Mouse (Mus musculus) natural killer cell, adult 2 months (primary cell): ENCODE results near the gene Ric3.
"Not testable (repeated sequence)": the region's sequence is repeated elsewhere in the genome, so short reads cannot be mapped to it uniquely, and the experiment has no call there.

Experiments
- DNase-seq, 2 experiments: peaks; one replicate each; pipeline ENCODE4 v3.0.0; 2022; ENCODE audit warnings: low spot score in 2 of 2

Gene Ric3

DNA sequence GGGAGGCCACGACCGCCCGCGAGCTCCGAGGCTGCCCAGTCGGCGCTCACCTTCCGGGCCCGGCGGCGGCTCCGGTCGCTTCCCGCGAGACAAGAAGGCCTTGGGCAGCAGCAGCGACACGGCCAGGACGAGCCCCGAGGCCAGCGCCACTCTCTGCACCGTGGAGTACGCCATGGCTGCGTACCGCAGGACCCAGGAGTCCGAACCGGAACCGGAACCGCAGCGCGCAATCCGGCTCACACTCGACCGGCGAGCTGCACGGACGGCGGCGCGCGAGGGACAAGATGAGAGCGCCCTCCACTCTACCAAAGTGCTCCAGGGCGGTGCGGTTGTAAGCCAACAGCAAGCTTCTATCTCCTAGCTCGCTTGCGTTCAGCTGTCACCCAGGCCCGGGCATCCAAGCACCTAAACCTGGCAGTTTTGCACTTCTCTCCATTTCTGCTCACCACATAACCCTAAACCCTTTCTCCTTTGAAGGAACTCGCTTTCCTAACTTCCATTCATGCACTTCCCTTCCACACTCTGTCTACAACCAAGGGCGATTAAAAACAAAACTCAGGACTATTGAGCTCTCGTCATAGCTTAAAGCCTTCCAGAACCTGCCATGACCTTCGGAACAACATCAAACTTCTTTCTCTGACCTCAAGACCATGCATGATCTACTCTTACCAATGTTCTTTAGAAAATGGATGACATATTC is at the start of gene Ric3:
Gene Ric3, minus strand, starts transcription at position 219 of the 700 bp plus-strand sequence.
- DNase-seq, result no peak

DNA sequence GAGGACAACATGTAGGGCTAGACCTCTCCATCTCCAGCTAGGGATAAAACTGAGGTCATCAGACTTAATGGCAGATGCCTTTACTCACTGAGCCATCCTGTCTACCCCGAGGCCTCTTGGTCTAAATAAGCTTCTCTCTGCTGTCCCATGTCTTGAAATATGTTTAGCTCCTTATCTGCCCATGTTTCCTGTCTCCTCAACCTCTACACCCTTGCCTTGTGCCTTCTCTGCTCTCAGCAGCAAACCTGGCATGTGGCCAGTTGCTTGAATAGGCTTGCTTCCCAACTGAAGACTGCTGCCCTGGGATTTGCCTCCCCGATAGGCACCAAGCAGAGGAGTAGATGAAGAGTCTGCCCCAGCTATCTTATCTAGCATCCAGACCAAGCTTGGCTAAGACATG is 48.4 kb upstream of the Ric3 start:
- DNase-seq, result no peak

DNA sequence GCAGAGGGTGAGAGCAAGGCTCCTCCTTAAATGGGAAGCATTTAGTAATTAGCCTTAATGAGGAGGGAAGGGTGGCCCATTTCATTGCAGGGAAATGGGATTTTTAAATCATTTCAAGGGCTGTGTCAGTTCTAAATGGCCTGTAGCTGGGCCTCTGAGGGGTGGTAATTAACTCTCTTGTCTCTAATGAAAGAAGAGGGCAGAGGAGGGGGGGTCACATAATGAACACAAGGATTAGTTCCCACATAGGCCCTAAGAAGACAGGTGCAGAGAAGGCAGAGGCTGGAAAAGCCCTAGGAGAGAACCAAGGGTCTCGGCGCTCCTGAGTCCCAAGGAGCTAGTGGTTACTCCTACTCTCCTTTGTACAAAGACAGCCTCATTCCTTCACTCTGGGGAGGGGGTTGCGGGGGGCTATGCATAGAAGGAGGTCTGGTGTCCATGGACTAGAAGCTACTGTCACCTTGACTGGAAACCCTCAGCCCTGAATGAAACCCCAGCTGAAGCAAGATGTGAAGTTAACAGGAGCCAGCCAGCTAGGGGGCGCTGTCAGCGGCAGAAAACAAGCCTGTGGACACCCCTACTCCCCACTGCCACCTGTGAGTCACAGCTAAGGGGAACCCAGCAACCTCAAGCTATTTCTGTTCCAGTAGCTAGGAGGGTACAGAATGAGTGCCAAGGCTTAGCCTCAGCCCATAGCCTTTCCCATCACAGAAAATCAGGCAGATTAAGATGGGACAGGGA is 47.0 kb upstream of the Ric3 start:
- DNase-seq, result no peak

DNA sequence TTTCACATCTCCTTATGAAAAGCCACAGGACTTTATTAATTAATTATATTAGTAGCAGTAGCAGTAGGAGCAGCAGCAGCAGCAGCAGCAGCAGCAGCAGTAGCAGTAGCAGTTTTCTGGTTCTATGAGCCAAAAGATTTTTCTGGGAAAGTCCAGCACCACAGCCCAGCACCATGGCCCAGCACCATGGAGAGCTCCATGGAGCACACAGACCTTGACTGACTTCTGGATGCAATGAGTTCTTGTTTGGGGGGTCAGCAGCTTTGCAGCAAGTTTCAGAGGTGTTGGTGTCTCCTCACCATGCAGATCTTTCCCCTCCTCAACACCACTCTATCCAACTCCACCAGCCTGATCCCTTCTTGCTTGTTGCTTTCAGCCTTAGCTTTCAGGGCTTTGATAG is 46.3 kb upstream of the Ric3 start:
- no peak for DNase-seq

DNA sequence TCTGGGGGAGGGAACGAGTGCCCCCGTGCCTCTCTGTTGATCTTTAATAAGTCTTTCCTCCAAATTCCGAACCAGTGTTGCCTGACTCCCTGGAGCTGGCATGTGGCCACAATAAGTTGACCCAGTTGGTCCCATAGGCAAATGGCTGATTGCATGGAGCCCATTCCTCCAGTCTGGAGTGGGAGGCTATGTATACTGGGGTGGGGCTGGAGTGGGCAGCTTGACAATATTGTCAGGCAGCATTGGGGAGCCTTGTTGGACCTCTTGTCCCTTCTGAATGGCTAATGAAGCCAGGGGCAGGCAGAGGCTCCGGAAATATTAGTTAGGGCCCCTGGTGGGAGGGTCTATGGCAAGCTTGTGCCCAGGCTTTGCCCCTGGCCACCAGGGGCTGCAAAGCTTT is 32.8 kb upstream of the Ric3 start:
- DNase-seq, result no peak

DNA sequence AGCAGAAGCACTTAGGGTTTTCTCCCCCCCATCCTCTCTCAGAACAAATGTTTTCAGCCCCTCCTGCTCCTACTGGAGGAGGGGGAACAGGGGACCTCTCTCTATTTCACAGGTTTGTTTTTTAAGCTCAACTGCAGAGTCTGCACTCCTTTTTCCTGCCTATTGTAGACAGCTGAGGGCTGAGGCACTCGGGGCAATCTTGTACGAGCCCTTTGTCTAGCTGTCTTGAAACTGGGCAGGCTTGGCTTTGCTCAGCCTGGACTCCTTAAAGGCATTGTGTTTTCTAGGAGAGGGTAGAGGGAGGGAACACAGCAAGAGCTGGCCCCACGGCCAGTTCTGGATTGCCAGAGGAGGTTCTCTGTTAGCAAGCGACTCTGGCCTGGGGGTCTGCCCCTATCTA is 32.4 kb upstream of the Ric3 start:
- DNase-seq, result not testable (repeated sequence)

DNA sequence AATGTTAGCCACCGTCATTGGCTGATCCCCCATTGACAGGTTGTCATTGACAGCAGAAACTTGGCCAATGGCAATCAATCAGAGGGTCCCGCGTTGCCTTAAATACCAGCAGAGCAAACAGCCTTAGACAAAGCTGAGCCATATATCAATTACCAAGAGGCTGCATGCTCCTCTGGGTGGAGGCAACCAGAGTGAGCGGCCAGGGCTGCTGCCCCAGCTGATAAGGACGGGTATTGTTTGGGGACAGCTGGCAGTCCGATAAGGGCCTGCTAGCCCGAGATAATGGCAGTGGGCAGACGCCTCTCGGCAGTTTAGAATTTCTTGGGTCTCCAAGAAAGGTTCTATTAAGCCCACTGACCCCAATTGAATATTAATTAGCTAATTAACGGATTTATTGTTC is 31.8 kb upstream of the Ric3 start:
- no peak for DNase-seq

DNA sequence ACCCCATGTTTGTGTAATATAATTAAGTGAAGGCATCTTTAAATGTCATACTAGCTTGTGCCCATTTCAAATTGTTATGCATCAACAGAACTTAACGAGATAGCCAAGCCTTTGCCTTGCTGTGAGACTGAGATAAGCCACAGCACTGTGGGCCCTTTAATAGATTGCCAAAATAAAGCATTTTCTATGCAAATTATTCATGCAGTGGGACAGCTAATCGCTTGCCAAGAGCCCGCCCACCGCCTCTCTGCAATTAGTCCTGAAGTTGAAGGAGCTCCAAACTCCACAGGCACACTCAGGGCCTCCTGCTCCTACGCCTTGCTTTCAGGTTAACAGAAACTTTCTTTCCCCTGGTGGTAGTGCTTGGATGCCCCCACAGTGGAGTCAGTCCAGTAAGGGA is 27.9 kb upstream of the Ric3 start:
- no peak for DNase-seq

DNA sequence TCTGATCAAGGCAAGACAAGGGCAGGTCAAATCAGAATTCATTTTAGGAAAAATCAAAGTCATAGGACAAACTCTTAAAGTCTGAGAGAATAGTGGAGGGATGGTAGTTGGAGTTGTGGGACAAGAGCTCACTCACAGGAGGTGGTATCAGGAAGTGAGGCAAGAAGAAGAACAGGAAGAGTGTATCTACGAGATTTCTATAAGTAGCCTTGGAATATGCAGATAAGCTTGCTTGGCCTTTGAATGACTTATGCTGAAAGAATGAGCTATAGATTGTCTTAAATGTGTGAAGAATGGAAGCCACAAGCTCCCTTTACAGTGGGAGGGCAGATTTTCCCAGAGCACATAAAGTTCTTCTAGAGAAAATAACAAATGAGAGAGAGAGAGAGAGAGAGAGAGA is 21.8 kb upstream of the Ric3 start:
- DNase-seq, result no peak

DNA sequence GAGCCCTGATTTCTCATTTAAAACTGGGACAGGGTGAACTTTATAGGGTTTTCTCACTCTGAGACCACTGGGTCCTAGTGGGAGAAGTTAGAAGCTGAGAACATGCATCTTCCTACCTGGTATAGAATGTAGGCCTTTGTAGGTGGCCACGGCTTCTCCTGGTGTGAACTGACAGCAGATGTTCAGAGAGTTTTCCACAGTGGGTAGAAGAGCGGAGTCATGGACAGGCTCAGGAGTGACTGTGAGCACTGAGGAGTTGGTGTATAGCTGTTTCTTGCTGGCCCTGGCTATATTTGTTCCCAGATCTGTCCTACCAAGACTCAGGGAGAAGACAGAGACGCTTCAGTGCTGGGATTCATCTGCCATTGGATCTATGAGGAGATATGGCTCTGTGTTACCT is 18.0 kb upstream of the Ric3 start:
- no peak for DNase-seq

DNA sequence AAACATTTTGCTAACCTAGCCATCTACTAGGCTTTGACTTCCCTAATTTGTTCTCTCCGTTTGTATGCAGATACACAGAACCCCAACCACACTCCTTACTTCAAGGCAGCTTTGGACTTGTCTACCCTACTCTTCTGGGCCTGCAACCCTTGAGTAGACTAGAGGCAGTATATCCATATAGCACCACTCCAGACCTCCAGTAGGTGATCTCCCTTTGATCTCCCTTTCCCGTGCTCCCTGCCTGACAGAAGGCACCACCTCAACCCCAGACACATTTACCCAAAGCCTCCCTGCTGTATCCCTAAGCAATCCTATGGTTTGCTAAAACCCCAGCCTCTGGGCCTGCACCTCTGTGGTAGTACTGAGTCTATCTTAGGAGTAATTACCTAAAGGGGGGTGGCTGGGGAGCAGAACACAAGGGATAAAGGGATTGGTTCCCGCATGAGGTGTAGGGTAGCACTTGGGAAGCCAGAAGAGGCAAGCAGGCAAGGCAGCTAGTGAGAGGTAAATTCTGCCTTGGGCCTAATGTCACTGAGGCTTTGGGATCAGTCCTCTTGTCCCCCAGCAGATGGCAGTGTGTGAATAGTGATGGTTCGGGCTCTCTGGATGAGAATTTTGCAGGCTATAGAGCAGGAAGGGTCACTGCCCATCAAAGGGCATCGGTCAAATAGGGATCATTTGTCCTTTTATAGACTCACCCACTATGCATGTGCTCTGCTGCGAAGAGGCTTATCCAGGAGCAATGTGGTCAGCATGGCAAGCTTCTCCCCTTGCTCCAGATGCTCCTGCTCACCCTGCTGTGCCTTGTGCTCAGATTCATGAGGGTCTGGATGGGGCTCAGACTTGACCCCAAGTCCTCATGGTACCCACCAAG is 15.3 kb upstream of the Ric3 start:
- DNase-seq, result no peak

DNA sequence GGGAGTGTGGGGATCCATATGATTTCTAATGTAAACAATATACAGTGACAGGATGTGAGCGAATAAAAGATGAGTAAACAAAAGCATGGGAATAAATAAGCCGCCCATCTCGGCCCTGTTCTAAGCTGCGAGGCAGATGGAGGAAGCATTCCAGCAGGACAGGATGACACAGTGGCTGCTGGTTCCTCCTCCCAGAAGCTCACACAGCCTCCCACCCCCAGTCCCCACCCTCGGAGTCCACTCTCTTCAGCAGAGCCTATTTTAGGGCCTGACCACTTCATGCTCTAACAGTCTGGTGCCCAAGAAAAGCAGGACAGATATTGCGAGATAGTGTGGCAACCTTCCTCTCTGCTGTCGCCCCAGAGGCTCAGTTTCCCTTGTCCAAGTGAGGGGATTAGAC is 14.1 kb upstream of the Ric3 start:
- no peak for DNase-seq

DNA sequence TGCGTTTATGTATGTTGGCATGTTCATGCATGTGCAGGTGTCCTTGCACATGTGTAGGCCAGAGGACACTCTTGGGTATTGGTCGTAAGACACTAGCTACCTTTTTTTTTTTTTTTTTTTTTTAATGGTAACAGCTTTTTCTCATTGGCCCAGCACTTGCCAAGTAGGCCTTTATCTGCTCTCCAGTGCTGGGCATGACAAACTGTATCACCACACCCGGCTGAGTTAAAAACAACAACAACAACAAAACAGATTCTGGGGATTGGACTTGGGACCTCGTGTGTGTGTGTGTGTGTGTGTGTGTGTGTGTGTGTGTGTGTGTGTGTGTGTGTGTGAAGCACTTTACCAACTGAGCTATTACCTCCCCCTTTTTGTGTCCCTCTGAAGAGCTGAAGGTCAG is 13.5 kb upstream of the Ric3 start:
- DNase-seq, result no peak

DNA sequence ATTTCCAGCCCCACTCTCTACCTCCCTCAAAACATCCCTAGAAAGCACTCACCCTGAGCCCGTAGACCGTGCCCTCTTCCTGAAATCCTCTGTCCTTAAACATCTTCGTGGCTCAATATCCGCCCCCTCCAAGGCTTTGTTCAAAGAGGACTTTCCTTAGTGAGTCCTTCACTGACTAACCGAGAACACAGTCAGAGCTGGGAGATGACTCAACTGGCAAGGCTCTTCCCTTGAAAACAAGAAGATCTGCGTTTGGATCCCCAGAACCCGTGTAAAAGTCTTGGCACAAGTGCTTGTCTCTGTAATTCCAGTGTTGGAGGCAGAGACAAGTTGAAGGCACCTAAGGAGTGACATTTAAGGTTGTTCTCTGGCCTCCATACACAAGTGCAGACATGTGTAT is 11.2 kb upstream of the Ric3 start:
- no peak for DNase-seq

DNA sequence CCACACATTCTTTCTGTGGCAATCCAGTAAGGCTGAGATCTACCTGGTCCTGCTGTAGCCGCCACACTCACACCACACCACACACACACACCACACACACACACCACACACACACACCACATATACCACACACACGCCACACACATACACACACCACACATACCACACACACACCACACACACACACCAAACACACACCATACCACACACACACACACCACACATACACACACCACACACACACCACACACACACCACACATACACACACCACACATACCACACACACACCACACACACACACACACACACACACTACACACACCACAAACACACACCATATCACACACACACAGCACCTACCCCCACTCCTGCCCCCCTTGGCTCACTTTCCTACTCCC is 8.2 kb upstream of the Ric3 start:
- not testable (repeated sequence) for DNase-seq

DNA sequence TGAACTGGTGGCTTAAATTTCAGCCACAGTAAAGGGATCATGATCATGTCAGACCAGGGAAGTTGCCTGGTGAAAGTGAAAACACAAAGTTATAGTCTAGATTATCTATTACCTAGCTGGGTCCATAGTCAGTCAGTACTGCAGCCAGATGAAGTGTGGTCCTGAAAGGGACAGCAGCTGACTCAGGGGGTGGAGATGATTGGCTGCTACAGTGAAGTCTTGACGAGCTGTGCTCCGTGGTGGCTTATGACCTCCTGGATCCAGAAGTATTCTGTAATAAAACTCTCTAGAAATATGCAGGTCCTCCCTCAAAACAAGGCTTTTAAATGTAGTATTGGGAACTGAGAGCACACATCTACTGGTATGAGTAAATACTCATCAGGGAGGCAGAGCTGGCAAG is 3.8 kb upstream of the Ric3 start:
- no peak for DNase-seq

DNA sequence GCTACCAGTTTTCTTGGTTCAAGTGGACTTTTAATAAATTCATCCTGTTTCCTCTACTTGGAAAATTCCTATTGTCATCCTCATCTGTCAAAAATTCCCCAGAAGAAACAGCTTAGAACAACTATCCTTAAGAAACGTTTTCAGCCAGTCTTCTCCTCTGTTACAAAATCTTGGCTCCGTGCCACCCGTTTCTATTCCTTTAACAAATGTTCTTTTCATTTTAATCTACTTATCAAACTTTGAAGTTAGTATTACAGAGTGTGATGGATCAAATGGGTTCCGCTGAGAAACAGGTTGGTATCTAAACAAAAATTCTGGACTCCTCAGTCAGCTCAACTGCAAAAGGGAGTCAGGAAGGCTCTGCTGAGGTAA is 668 bp upstream of the Ric3 start:
- no peak for DNase-seq

DNA sequence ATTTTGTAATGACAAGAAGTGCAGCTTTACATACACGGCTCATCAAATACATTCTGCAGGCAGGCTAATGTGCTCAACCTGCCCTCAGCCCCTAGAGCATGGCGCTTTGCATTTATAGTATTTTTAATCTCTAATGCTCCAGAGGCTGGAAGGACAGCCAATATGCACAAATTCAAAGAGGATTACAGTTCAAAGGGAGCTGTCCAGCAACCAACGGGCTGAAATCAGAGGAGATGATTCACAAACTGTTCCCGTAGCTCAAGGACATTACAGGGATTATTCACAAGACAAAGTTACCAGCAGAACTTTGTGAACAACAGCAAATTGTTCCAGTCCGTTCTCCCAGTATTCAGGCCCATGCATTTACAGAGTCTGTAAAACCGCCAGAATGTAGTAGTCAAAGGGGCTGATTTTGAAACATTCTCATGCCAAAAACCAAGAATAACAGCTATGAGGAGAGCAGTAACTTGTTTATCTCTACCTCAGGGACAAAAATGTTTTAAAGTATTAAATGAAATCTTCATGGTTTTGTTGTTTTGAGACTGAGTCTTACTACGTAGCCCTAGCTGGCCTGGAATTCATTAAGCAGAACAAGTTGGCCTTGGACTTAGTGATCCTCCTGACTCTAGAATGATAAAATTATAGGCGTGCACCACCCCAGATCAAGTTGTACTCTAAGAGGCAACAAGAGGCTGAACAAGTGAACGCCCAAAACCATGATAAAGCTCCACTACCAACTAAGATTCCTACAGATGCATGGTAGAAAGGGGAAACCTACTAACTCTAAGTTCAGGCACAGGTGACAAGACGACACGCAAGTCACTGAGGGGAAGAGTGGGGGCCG is 640 bp downstream of the Ric3 start:
- no peak for DNase-seq

DNA sequence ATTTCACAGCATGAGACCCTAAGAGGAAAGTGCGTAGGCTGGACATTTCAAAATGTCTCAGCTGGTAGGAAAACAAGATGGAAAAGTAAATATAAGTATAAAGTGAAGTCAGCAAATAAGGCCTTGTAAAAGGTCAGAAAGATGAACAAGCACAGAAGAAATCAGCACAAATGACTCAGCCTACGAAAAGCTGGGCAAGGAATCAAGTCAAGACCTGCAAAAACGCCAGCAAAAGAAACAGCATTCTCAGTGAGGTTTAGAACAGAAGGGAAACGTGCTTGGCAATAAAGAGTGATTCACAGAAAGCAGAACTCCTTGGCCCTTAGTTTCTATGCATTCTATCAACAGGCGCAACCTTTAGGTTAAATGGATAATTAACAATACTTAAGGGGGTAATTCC is 10.8 kb downstream of the Ric3 start:
- no peak for DNase-seq

DNA sequence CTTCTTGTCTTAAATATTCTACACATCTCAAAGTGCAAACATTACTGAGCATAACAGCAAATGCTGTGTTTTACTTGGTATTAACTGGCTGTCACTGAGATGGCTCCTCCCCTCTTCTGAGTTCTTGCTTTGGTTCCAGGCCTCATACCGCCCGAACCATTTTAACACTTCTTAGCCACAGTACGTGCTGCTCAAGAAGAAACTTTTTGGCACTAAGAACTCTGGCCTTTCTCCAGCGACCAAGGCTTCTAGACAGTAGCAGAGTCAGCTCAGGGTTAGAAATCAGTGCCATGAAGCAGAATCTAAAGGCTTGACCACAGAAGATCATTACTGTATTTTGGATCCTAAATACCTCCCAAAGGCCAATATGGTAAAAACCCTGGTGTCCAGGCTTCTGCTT is 13.5 kb downstream of the Ric3 start:
- DNase-seq, result no peak

DNA sequence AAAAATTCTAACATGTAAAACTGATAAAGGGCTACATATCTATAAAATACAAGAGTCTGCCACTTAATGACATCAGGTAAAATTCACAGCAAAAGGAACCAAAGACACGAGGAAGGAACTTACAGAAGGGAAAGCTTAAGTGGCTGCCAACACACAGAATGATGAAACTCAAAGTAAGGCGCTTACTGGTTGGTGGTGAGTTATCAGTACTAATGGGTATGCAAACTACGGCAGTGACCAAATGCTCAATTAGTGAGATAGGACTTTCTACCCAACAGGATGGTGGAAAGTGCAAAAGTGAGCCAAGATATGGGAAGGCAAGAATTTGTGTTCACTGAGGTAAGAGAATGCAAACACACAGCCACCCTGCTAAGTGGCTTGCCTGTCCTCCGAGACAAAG is 23.6 kb downstream of the Ric3 start:
- no peak for DNase-seq

DNA sequence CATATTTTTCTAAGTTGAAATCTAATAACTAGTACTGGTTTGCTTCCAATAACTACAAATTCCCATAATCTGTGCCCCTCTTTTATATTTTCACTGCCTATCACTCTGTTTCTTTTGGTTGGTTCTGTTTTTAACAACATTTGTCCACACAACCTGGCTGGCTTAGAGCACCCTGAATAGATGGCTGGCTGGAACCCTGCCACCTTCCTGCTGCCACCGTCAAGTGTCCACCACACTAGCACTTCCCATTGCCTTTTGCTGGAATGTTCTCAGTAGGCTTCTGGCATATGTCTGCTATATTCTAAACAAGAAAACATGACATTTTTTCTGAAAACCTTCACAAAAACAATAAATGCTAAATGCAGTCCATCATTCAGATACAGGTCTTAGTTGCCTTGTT is 32.3 kb downstream of the Ric3 start:
- no peak for DNase-seq
